Mouse (Mus musculus): Measurements from ENCODE around the gene Aup1.

DNA sequence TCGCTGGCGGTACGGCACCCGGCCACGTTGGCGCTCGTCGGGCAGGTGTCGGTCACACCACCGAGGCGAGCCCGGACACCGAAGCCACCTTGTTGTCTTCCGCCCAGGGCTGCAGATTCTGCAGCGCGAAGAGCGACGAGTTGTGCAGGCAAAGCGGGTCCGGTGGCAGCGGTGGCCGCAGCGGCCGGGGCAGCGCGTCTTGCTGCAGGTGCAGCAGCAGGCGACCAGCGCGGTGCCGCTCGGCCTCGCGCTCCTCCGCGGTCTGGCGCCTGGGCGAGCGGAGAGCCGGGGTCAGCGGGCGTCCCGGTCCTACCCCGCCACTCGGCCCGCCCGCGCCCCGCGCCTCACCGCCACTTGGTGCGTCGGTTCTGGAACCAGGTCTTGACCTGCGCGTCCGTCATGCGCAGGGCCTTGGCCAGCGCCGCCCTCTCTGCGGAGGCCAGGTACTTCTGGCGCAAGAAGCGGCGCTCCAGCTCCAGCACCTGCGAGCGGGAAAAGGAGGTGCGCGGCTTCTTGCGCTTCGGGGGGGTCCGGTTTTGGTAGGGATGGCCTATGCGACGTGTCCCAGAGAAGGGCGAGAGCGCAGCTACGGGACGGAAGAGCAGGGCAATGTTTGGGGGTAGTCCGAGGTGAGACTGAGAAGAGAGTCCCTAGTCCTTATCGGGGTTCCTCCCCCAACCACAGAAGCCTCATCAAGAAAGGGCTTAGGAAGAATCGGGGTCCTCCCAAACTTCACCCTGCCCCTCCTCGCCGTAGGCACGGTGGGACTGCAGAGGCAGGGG lies 14.6 kb downstream of the Aup1 start:
- TF ChIP-seq CTCF (IDR thresholded peaks at IDR 0.05; ENCODE audit: borderline replicate concordance, insufficient read depth, low read length) (no peak), POLR2A (IDR thresholded peaks at IDR 0.05; ENCODE audit: low read depth, low read length) (no peak)

Measured in embryonic fibroblast, embryonic 13.5 days (primary cell).